Mouse (Mus musculus) small intestine, adult 2 months (tissue): ENCODE results near the gene Sh3bgr.

ENCODE experiments used
- CTCF ChIP-seq: fragments of 200-500 bp; IDR thresholded peaks from 2 replicates; pipeline ENCODE4 v1.5.1; 2012; ENCODE audit warnings: low read depth, mild to moderate bottlenecking, control low read depth, inconsistent platforms, low read length, moderate library complexity, mixed read lengths; ENCODE audit not compliant: insufficient replicate concordance, insufficient read length; ENCODE audit errors: extremely low read depth
- POLR2A ChIP-seq: fragments of 200-500 bp; IDR thresholded peaks from 2 replicates; pipeline ENCODE4 v1.6.1; 2012; ENCODE audit warnings: low read depth, mild to moderate bottlenecking, control low read depth, inconsistent platforms, low read length, moderate library complexity

DNA sequence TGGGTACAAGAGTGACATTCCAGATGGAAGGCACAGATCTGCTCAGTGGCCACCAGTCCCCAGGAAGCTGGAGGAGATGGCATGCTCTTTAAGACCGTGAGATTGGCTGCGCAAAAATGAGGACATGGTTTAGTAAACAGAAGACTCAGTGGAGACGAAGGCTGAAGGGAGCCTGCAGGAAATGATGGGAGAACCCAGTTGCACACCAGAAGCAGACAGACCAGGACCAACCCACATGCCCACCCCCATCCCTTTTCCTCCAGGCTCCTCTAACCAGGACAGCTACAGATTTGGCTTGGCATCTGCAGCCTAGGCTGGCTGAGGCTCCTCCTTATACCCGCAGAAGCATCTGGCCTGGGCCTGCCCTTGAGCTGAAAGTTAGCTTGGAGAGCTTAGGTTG, 38.9 kb upstream of the Sh3bgr start:
- TF ChIP-seq CTCF (no peak), POLR2A (no peak)
